Mouse (Mus musculus) layer of hippocampus, adult 9-11 months (tissue): ENCODE data around the gene Tex14.
A peak's percentile ranks its signal among the peaks of the same experiment; 100 is the strongest.
"Not testable (repeated sequence)": the region's sequence is repeated elsewhere in the genome, so short reads cannot be mapped to it uniquely, and the experiment has no call there.

Source experiments
- DNase-seq: peaks from one replicate; pipeline ENCODE4 v3.0.0; 2022

The Tex14 gene

GRCm38 (mm10) chr11:87426450-87427250, 21.8 kb downstream of the Tex14 start:
- DNase-seq = peak; percentile 91

GRCm38 (mm10) chr11:87427273-87428050, 22.6 kb downstream of the Tex14 start:
- DNase-seq = no peak

GRCm38 (mm10) chr11:87428051-87428673, 23.3 kb downstream of the Tex14 start:
- no peak for DNase-seq

GRCm38 (mm10) chr11:87429363-87429762, 24.5 kb downstream of the Tex14 start:
- no peak for DNase-seq

GRCm38 (mm10) chr11:87430374-87430773, 25.5 kb downstream of the Tex14 start:
- no peak for DNase-seq

GRCm38 (mm10) chr11:87431813-87432212, 26.9 kb downstream of the Tex14 start:
- not testable (repeated sequence) for DNase-seq

- DNase-seq = no peak
Measured at GRCm38 (mm10) chr11:87432447-87432846, 27.6 kb downstream of the Tex14 start.

DNA sequence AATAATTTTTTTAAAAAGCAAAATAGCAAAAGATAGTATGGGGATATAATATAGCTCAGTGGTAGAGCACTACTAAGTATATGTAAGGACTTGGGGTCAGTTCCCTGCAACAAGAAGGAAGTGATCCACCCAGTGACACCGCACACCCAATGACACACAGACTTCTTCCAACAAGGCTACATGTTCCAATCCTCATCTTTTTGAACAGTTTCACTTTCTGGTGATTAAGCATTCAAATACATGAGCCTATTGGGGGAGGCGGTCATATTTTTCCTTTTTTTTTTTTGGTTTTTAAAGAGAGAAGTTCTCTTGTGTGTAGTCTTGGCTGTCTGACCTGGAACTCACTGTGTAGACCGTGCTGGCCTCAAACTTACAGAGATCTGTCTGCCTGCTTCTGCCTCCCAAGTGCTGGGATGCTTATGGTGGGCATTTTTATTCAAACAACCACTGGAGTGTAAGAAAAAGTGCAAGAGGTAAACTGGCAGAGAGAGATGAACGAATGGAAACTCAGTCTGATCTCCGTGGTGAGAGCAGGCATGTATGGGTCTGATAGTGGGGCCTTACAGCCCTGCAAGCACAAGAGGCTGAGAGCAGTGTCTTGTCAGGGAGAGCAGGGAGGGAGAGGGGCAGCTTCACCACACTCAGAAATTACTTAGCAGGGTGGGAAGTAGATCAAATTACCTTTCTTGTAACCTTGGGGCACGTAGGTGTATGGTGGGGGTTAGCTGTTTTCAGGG, 28.2 kb downstream of the Tex14 start:
- DNase-seq = no peak

DNA sequence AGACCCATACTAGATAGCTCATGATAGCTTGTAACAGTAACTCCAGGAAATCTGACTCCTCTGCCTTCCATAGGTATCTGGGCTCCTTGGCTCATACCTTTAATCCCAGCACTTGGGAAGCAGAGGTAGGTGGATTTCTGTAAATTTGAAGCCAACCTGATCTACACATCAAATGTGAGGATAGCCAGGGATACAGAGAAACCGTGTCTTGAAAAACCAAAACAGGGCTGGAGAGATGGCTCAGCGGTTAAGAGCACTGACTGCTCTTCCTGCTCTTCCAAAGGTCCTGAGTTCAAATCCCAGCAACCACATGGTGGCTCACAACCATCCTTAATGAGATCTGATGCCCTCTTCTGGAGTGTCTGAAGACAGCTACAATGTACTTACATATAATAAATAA, 30.2 kb downstream of the Tex14 start:
- DNase-seq = not testable (repeated sequence)

DNA sequence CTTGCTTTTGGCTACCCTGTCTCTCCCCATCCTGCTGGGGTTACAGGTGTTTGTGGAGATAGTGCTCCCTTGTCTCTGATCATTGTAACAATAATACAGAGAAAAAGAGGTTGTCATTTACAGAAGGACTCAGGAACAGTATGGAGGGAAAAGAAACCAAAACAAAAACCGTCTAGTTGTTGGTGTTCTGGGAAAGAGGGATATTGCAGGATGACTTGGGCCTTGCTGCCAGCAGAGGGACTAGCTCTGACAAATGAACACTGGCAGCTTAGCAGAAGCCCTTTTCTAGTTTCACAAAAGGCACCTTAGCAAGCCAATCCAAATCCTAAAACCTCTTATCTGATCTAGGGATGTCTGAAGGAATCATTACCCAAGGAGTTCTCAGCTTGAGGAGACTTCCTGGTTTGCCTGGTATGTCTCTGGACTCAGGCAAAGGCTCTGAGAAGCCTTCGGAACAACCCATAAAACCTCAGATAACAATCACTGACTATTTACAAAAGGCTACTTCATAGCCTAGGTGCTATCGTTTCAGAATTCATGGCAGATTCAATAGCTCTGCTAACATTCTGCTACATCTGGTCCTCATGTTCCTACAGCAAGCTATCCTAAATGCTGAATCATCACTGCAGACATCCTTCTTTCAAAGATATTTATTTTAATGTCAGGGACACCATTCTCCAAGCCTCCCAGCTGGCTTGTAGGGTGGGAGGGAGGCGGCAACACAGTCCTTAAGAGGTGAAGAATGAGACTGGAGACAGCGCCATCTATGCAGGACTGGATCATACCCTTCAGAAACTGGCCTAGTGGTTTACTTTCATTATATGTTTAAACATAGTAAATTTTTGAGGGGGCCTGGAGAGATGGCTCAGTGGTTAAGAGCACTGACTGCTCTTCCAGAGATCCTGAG, 31.7 kb downstream of the Tex14 start:
- no peak for DNase-seq

DNA sequence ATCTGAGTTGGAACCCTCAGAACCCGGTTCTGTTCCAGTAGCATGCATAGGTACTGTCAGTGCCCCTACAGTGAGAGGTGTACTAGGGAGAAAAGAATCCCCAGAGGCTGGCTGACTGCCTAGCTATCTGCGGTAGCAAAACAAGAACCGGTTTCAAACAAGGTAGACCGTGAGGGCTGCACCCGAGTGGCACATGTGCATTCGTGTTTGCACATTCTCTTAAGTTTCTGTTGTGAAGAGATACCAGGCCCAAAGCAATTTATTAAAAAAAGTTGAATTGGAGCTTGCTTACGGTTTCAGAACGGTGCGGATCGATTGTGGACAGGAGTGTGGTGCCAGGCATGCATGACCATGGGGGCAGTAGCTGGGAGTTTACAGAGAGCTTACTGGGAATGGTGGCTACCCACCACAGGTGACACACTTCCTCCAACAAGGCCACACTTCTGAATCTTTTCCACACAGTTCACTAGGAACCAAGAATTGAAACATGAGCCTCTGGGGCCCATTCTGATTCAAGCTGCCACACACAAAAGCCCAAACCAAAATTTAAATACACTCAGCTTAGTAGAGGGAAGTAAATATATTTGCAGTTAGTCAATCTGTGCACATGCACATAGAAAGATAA, 35.0 kb downstream of the Tex14 start:
- no peak for DNase-seq

DNA sequence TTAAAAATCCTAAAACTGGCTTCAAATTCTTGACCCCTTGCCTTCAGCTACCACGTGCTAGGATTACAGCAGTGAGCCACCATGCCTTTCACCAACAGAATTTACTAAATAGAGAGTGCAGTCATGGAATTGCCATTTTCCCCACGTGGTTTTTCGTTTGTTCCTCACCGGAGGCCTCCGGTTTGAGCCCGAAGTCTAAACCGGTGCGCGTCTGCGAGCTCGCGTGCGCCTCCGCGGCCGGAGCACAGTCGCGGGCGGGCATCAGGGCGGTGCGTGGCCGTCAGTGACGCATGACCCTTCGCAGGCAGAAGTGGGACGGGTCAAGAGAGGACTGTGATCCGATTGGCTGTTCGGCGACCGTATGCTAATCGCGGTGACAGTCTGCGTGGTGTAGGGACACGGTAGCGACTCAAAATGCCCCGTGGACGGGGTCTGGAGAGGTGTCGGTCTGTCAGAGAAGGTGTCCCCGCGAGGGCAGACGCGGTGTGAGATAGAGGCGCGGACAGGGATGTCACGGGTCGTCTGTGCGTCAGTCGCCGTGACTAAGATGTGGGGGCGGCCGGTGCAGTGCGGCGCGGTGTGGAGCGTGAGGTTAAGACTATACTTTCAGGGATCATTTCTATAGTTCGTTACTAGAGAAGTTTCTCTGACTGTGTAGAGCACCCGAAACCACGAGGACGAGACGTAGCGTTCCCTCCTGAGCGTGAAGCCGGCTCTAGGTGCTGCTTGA, 37.9 kb downstream of the Tex14 start:
- peak; percentile 87 for DNase-seq

- DNase-seq = peak; percentile 79
Measured at GRCm38 (mm10) chr11:87443373-87443883, 38.6 kb downstream of the Tex14 start.

GRCm38 (mm10) chr11:87444056-87444455, 39.2 kb downstream of the Tex14 start:
- DNase-seq = not testable (repeated sequence)

DNA sequence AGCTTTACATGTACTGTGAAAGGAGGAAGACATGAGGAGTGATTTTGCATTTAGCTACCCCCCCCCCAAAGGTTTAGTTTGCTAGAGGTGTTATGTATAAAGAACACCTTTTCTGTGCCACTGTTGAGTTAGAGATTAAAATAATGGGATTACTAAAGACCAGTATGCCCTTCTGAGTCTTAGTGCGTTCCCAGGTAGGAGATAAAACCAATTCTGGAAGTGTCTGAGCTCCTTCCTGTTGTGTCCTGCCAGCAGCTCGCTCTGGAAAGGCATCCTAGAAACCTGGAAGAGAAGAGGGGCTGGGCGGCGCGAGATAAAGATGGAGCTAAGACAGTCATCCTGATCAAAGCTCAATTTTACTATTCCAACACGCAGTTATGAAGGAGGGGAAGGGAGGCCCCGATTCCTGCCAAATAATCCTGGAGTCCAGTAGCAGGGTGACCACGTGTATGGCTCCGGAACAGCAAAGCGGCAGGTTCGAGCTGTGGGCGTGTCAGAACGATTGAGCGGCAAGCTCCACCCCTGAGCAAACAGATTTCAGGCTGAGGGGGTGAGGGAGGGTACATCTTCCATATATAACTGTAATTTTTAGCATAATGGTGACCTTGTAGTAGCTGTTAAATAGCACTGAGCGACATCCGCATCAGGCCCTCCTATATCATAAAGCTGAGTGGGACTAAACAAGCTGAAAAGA, 40.0 kb downstream of the Tex14 start:
- DNase-seq = no peak

GRCm38 (mm10) chr11:87445593-87445992, 40.7 kb downstream of the Tex14 start:
- DNase-seq = not testable (repeated sequence)

DNA sequence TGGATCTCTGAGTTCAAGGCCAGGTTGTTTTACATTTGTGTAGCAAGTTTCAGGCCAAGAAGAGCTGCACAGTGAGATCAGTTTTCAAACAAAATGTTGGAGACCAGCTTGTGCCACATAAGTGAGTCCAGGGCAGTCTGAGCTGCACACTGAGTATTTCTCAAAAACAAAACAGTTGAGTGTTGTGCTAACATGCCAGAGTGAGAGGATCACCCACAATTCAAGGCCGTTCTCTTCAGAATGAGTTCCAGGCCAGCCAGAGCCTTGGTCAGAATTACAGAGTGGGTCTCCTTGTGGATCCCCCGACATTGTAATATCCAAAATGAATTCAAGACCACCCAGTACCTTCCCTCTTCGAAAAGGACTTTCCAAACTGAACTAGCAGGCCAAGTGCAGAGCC, 41.3 kb downstream of the Tex14 start:
- DNase-seq = no peak

- no peak for DNase-seq
Measured at GRCm38 (mm10) chr11:87447429-87447828, 42.6 kb downstream of the Tex14 start.

- peak; percentile 97 for DNase-seq
Measured at GRCm38 (mm10) chr11:87448081-87448475, 43.2 kb downstream of the Tex14 start.
